Mouse (Mus musculus) heart, adult 2 months (tissue): ENCODE data around the gene Slc29a4. TPM values are rescaled to one million over a fixed set of nuclear protein-coding genes. Genes with fewer than 3 reads are reported as not detected.

Source experiments
- DNase-seq, 2 experiments: peaks; one replicate each; pipeline ENCODE4 v3.0.0; 2021
- H3K27ac ChIP-seq: fragments of 200-600 bp; 2 replicates; pipeline ENCODE4 v1.8.1; 2022
- H3K27me3 ChIP-seq: fragments of 200-500 bp; 2 replicates; pipeline ENCODE4 v1.6.1; 2012; ENCODE audit warnings: mild to moderate bottlenecking, low read length, inconsistent platforms, mixed read lengths; ENCODE audit not compliant: control insufficient read depth, insufficient read depth
- H3K36me3 ChIP-seq: fragments of 200-500 bp; 2 replicates; pipeline ENCODE4 v1.6.1; 2012; ENCODE audit warnings: low read length, inconsistent platforms; ENCODE audit not compliant: control insufficient read depth, insufficient read depth
- H3K4me1 ChIP-seq: fragments of 200-500 bp; 2 replicates; pipeline ENCODE4 v1.6.1; 2011; ENCODE audit warnings: low read length; ENCODE audit not compliant: control insufficient read depth, insufficient read depth
- H3K4me3 ChIP-seq: fragments of 200-600 bp; 2 replicates; pipeline ENCODE4 v1.8.1; 2022
- H3K79me2 ChIP-seq: fragments of 200-500 bp; replicated peaks from 2 replicates; pipeline ENCODE4 v1.6.1; 2012; ENCODE audit warnings: mild to moderate bottlenecking, inconsistent platforms, low read length, moderate library complexity, mixed read lengths; ENCODE audit not compliant: control insufficient read depth, insufficient read depth
- H3K9ac ChIP-seq: fragments of 200-500 bp; 2 replicates; pipeline ENCODE4 v1.6.1; 2012; ENCODE audit warnings: low read depth, mild to moderate bottlenecking, control low read depth, inconsistent platforms, low read length, mixed read lengths
- CTCF ChIP-seq: fragments of 200-600 bp; IDR thresholded peaks from 2 replicates; pipeline ENCODE4 v1.8.1; 2022; ENCODE audit warnings: antibody characterized with exemption, mild to moderate bottlenecking, moderate library complexity
- EP300 ChIP-seq: fragments of 200-500 bp; IDR thresholded peaks from 2 replicates; pipeline ENCODE4 v1.6.1; 2011; ENCODE audit warnings: low read depth, low read length, control low read depth; ENCODE audit not compliant: insufficient read depth
- POLR2A ChIP-seq: fragments of 200-500 bp; IDR thresholded peaks from 2 replicates; pipeline ENCODE4 v1.6.1; 2011; ENCODE audit warnings: mild to moderate bottlenecking, low read depth, low read length, control low read depth; ENCODE audit not compliant: insufficient read depth
- WGBS: fragments of 180-500 bp; shearing (Covaris S2); methylation state at CpG from one replicate; pipeline ENCODE4 v1.1.7; 2018; 5-methylcytosine and 5-hydroxymethylcytosine counted together
- intact Hi-C: fragments of 180-260 bp; cut with DNase I; formaldehyde crosslinking; loops from one replicate; pipeline ENCODE4 v1.15.1; 2025
- polyA plus RNA-seq: library from polyadenylated mRNA; depleted of rRNA; stranded (reverse); fragments of >200 nt; gene quantifications from 2 replicates; pipeline ENCODE4 v1.2.3, GENCODE M21; 2012
- total RNA-seq, 2 experiments: library from RNA; stranded (reverse); gene quantifications; 2 replicates each; pipeline ENCODE4 v1.2.3; 2021

The Slc29a4 gene
- total and polyA plus RNA-seq, 3 experiments = 0.27 to 0.70 (median 0.31) TPM

DNA sequence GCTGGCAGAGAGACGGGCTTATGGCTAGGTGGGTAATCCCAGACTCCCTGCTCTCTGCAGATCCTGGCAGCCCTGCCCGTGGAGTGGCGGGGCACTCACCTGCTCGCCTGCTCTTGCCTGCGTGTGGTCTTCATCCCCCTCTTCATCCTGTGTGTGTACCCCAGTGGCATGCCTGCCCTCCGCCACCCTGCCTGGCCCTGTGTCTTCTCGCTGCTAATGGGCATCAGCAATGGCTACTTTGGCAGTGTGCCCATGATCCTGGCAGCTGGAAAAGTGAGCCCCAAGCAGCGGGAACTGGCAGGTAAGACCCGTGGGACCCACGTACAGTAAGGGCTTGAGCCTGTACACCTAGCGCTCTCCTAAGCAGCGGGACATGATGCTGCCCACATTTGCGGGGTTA, 27.6 kb downstream of the Slc29a4 start:
- Histone ChIP-seq H3K27ac (no peak overlapping the region), H3K27me3 (no peaks in the 10 kb centered on the region), H3K4me1 (no peaks in the 10 kb centered on the region), H3K79me2 (no peaks in the 10 kb centered on the region), H3K4me3 (no peak overlapping the region), H3K9ac (no peak overlapping the region), H3K36me3 (no peaks in the 10 kb centered on the region)
- intact Hi-C loops = loop anchor here (5.0 kb wide), 1 partner anchor 48 kb away; no protein-coding TSS in a partner anchor
- 75% methylated on average over 13 of the region's 13 CpGs for WGBS
- no peak for TF ChIP-seq EP300
- no peak for TF ChIP-seq POLR2A
- TF ChIP-seq CTCF = no peak
- no peak for DNase-seq

DNA sequence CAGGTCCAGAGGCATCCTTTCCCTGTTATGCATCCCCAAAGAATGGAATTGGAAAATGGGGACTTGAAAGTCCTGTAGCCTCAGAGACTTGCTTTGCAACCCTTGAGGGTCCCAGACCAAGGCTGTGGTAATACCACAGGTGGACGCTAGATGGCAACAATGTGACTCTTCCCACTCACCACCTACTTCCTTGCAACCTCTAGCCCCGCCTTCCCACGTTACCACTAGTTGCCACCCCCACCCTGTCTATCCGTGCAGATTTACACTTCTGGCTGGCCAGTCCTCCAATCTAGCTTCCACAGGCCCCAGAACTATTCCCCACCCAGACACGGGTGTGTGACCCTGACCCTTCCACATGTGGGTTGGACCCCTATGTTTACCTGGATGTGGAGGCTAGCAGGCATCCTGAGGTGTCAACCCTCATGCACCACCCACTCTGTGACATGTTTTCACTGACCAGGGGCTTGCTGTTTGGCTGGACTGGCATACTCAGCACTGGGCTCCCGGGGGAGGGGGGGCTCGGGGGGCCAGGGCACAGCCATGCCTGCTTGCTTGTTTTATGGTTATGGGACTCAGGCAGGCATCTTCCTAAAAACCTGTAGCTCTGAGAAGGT, 31.3 kb downstream of the Slc29a4 start:
- peak; percentile 57 to 68 for DNase-seq
- Histone ChIP-seq H3K4me3 (no peak overlapping the region), H3K79me2 (no peaks in the 10 kb centered on the region), H3K27me3 (no peaks in the 10 kb centered on the region), H3K36me3 (no peaks in the 10 kb centered on the region), H3K4me1 (no peaks in the 10 kb centered on the region), H3K9ac (no peak overlapping the region), H3K27ac (no peak overlapping the region)
- TF ChIP-seq CTCF = no peak; the same call in 1 of the 2 replicates
- TF ChIP-seq EP300 = 0 out of 2 replicates have a peak, but pooled peaks have one; percentile 44
- intact Hi-C loops = loop anchor here (1.0 kb wide), 1 partner anchor 119 kb away; no protein-coding TSS in a partner anchor
- WGBS = 17% methylated on average over 7 of the region's 7 CpGs

DNA sequence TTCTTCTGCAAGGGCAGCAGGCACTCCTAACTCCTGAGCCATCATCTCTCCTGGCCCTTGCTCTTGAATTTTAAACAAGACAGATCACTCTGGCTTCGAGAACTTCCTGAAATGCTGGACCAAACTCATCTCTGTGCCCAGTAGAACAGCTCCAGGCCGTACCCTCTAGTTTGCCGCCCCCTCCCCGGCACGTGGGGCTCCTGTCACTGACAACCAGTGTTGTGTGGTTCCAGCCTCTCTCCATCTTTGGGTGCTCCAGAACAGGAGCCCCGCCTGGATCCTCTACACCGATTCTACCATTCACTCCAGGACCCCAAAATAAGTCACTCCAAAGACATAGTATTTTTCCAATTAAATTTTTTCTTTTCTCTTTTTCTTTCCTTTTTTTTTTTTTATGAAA, 32.0 kb downstream of the Slc29a4 start:
- intact Hi-C loops = no loop called here
- H3K79me2 ChIP-seq = no peaks in the 10 kb centered on the region
- WGBS = 90% methylated on average over 7 of the region's 7 CpGs
- H3K9ac ChIP-seq = no peak overlapping the region
- TF ChIP-seq EP300 = no peak
- TF ChIP-seq POLR2A = no peak
- no peak for TF ChIP-seq CTCF
- no peaks in the 10 kb centered on the region for H3K4me1 ChIP-seq
- no peaks in the 10 kb centered on the region for H3K36me3 ChIP-seq
- H3K27me3 ChIP-seq = no peaks in the 10 kb centered on the region
- H3K27ac ChIP-seq = no peak overlapping the region
- no peak overlapping the region for H3K4me3 ChIP-seq
- DNase-seq = no peak

DNA sequence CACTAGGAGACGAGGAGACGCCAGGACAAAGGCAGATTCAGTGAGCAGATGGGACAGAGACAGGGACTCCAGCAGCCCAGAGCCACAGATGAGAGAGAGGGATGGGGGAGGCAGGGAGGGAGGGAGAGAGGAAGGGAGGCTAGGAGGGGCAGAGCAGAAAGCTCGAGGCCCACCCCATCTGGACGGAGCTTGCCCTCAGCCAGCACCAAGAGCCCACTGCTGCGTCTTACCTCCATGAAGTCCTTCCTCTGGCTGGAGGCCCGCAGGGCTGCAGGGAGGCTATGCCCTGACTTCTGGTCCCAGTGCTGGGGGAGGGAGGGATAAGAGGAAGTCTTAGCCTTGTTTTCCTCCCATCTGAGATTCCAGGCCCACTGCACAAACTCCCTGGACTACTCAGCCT, 34.4 kb downstream of the Slc29a4 start:
- Histone ChIP-seq H3K27me3 (no peaks in the 10 kb centered on the region), H3K27ac (no peak overlapping the region), H3K4me1 (no peaks in the 10 kb centered on the region), H3K36me3 (no peaks in the 10 kb centered on the region), H3K79me2 (no peaks in the 10 kb centered on the region), H3K9ac (no peak overlapping the region), H3K4me3 (no peak overlapping the region)
- DNase-seq = no peak
- no peak for TF ChIP-seq POLR2A
- TF ChIP-seq EP300 = no peak
- 87% methylated on average over 6 of the region's 6 CpGs for WGBS
- intact Hi-C loops = no loop called here

DNA sequence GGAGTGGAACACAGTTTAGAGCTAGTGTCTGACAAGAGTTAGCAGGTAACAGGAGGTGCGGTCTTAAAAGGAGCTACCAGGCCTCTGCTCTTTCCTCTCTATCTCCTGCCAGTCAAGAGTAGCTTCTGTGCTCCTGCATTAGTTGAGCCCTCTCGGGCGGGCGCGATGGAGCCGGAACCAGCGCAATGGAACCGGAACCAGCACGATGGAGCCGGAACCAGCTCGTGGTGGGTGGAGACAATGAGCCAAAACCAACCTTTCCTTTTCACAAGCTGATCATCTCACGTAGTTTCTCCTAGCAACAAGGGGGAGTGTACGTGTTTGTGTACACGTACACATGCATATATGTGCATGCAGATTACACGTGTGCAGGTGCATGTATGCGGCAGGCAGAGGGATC, 36.0 kb downstream of the Slc29a4 start:
- TF ChIP-seq POLR2A (no peak), CTCF (no peak), EP300 (no peak)
- Histone ChIP-seq H3K4me3 (no peak overlapping the region), H3K36me3 (no peaks in the 10 kb centered on the region), H3K79me2 (no peaks in the 10 kb centered on the region), H3K9ac (no peak overlapping the region), H3K27ac (no peak overlapping the region), H3K27me3 (no peaks in the 10 kb centered on the region), H3K4me1 (no peaks in the 10 kb centered on the region)
- intact Hi-C loops = no loop called here
- 96% methylated on average over 16 of the region's 16 CpGs for WGBS
- no peak for DNase-seq

DNA sequence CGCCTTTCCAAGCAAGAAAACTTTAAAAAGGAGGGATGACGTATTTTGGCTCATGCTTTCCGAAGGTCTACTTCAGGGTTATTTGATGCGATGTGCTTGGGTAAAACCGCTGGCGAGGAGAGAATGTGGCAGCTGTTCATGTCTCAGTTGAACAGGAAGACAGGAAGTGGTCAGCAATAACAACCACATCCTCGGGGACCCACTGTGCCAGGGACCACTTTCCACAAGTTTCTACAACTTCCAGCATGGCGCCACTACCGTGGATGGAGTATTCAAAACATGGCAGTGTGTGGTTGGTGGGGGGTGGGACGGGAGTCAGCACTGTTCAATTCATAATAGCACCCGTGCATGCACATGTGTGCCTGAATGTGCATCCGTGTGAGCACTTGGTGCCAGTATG, 38.0 kb downstream of the Slc29a4 start:
- no peaks in the 10 kb centered on the region for H3K79me2 ChIP-seq
- DNase-seq = no peak
- no peaks in the 10 kb centered on the region for H3K27me3 ChIP-seq
- H3K27ac ChIP-seq = no peak overlapping the region
- TF ChIP-seq CTCF (no peak), POLR2A (no peak), EP300 (no peak)
- no peaks in the 10 kb centered on the region for H3K36me3 ChIP-seq
- no peak overlapping the region for H3K9ac ChIP-seq
- H3K4me1 ChIP-seq = no peaks in the 10 kb centered on the region
- no peak overlapping the region for H3K4me3 ChIP-seq
- WGBS = 84% methylated on average over 12 of the region's 12 CpGs
- intact Hi-C loops = no loop called here
